Mouse (Mus musculus) layer of hippocampus, postnatal 36 days (tissue): ENCODE measurements at regions not wholly inside any gene's neighbourhood (a gene's known extent, or its start where the extent isn't known, plus 50 kb on each side); places are given as distances from the start of the nearest gene placed in this dataset.
A peak's percentile ranks its signal among the peaks of the same experiment; 100 is the strongest.
"Not testable (repeated sequence)": the region's sequence is repeated elsewhere in the genome, so short reads cannot be mapped to it uniquely, and the experiment has no call there.

Source experiments
- DNase-seq, 2 experiments: peaks; one replicate each; pipeline ENCODE4 v3.0.0; 2022

DNA sequence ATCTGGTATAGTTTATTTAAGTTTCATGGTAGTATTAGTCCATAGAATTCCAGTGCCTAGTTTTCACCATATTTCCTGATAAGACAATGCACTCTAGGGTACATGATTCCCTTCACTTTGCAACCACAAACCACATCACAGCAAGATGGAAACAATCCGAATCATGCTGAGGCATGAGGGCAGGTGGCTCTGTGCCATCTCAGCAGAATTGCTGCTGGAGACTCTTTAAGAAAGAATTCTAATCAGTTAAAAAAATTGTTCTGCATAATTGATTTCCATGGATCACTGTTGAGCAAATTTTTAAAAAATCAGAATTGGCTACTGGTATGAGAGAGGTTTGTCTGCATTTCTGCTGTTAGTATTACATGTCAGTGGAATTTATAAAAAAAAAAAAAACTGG lies 1451.1 kb upstream of the Pcdh20 start:
- no peak for DNase-seq

DNA sequence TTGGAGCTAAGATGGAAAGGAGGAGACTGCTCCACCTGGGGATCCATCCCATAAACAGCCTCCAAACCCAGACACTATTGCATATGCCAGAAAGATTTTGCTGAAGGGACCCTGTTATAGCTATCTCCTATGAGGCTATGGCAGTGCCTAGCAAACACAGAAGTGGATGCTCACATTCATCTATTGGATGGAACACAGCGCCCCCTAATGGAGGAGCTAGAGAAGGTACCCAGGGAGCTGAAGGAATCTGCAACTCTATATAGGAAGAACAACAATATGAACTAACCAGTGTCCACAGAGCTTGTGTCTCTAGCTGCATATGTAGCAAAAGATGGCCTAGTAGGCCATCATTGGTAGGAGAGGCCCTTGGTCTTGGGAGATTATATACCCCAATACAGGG lies 1449.4 kb upstream of the Pcdh20 start:
- DNase-seq = not testable (repeated sequence)

DNA sequence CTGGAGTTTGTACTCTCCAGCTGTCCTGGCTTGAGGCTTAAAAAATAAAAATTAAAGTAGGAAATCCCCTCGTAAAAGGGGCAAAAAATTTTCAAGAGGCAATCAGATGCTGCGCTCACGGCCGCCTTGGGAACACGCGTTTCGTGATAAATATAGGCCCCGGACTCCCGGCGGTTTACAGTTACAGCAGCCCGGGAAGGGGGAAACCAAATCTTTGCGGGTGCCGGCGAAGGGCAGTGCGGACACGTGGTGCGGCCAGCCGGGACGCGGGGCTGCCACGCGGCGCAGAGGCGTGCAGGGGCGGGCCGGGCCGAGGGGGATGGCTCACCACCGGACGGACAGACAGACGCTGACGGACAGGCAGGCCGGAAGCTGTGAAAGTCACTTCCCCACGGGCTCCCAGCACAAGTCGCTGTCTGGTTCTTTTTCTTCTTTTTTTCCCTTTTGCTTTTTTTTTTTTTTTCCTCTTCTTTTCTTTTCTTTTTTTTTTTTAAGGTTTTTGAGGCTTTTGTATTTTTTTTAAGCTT lies 1427.6 kb upstream of the Pcdh20 start:
- DNase-seq = peak in 1 of 2 experiments; percentile 3

DNA sequence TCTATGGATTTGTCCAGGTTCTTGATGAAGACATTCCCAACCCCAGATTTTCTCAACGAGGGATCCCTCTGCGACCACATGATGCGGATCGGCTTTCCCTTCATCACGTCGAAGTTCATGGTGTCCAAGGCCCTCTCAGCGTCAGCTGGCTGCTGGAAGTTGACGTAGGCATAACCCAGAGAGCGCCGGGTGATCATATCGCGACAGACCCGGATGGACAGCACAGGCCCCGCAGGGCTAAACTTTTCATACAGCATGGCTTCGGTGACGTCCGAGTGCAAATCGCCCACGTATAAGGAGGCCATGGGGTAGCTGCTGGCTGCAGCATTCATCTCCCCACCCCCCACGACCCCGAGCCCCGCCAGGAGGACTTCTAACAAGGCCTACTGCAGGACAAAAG lies 1426.9 kb upstream of the Pcdh20 start:
- not testable (repeated sequence) for DNase-seq

DNA sequence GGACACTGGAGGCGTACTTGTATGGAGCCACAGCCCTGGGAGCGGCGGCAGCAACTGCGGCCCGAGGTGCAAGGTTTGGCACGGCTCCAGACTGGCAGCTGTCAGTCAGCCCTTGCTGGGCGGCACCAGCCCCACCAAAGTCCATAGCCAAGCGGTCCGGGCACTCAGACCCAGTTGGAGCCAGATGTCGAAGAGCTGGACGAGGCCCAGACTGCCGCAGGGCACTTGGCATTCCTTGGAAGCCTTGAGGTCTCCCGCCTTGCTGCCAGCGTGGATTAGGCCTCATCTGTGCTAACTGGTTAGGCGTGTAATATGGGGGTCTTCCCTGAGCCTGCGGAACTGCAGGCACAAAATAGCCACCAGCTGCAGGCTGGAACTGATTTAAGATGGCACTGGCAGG lies 1425.7 kb upstream of the Pcdh20 start:
- not testable (repeated sequence) for DNase-seq
